Mouse (Mus musculus): ENCODE results near the gene Uxt.

The Uxt gene

DNA sequence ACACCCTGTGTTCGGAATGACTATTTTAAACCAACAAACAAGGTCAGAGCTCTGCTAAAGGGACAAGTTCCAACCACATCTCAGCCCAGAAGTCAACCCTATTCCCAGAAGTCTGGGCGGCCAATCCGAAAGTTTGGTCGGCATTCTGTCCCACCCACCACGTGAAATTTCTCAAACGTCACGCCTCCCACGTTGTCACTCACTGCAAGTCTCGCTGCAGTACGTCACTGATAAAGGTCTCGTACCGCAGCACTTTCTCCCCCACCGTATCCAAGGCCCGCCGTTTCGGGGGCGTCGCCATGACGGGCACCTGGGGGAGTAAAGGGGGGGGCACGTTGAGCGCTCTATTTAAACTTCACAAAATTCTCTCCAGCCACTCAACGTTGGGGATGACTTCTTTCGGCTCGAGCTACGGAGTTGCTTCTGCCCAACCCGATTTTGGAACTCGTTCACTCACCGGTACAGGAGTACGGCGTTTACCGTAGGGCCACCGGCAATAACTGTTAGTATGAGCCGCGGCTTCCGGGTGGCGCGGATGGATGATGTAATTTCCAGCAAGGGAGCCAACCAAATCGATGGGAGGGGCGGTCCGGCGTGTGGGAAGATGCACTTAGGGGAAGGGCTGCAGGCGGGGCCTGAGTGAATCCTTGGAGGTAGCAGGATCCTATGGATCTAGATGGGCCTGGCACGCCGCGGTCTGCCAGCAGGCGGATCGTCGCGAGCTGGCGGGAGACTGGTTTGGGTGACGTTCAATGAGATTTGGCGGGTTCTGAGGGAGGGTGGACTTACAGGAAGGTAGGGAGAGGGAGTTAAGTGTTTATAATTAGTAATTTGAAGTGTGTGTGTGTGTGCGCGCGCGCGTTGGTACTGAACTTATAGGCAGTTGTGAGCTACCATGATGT lies at the start of gene Uxt:
TSS of gene Uxt (minus strand) at position 541 of the 902 bp plus-strand sequence.
- peak; percentile 83 to 87 for DNase-seq (ENCODE audit: low spot score in 2 of 2)

DNA sequence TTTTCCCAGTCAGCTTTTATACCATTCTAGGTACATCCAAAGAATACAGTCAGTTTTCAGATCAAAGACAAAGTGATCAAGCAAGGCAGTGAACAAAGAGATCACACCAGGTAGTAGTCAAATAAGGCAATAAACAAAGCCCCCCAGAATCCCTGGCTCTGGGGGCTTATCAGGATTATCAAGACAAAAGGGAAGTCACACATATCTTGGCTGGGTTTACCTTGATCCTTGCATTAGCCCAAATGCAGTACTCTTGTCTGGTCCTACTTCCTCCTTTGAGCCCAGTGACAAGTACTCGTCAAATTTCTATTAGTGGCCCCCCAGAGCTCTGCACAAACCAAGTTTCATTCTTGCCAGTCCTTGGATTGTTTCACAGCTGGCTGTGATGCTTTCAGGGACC lies 19.1 kb upstream of the Uxt start:
- no peak for DNase-seq (ENCODE audit: low spot score in 2 of 2)

DNA sequence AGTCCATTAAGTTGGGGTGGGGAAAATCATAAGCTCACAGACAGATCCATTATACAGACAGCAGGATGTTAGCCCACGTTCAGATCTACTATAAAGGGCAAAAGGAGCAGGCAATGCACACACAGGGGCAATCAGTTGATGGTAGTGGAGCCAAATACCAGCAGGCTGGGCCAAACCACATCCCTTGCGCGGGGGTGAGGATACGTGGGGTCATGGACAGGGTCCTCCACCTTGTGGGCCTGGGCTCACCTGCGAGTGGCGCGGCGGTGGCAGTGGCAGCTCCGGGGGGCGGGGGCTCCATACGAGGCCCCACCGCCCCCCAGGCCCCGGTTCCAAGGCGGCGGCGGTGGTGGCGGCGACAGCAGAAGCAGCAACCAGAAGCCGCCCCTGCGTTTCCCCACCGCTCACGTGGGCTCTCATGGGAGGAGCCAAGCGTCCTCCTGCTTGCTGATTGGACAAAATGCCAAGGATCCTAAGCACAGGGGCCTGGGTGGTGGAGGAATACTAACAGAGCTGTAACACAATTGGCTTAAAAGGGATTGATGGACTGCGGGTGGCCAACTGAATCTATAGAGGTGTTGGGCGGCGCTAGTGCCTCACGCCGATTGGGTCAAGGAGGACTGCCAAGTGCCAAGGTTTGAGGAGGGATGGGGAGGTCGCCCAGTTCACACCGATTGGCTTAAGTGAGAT lies 11.5 kb downstream of the Uxt start, which contains the start of gene Elk1:
TSS of gene Elk1 (minus strand) at position 418 of the 690 bp plus-strand sequence.
- DNase-seq (ENCODE audit: low spot score in 2 of 2) = peak; percentile 81 to 86

- DNase-seq (ENCODE audit: low spot score in 2 of 2) = peak; percentile 32 to 59
These were observed 15.8 kb downstream of the Uxt start for GRCm38 (mm10) chrX:20946055-20946454.

DNA sequence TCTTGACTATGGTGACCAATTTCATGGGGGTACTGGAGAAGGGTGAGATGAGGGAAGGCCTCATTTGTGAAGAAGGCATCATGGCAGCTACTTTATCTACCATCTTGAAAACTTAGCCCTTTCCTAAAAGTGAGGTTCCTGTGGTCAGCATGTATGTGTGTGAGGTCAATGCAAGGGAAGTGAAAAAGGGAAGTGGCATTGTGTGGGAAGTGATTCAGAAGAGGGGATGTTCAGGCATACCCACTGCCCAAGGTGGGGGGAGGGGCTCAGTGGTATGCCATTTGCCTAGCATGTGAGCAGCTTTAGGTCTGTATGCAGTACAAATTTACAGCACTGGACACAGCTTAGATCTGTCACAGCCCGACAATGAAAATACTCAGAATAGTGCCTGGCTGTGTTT lies 29.9 kb downstream of the Uxt start:
- no peak for DNase-seq (ENCODE audit: low spot score in 2 of 2)

DNA sequence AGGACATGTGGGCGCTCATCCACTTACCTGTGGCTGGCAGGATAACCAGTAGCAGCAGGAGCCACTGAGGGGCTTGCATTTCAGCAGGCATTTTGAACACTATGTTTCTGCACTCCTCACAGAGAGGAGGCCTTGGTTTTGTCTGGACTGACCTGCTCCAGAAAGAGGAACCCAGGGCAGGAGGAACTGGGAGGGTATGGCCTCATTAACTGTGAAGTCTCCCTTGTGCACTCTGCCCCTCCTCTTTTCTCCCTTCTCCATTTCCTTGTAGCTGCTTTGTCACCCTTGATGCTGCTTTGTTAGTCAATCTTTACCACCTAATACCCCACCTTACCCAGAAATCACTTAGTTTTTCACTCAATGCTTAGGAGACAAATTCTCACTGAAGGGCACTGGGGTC lies 30.5 kb downstream of the Uxt start, which contains the start of gene Cfp:
TSS of gene Cfp (minus strand) at position 192 of the 400 bp plus-strand sequence.
- no peak for DNase-seq (ENCODE audit: low spot score in 2 of 2)

DNA sequence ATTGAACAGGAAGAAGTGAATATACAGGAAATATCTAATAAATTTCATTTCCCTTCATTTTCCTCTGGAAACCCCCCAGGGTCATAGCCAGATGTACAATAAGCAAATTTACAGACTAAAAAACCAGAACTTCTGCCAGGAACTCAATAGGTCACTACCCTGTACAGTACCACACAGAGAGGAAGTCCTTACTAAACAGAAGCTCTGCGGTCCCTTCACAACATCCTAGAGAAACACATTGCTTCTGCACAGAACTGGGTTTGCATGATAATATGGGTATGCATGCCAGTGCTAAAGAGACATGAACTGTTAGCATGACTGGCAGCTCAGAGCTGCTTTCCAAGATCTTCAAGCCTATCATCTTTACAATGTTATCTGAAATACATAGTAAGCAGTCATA lies 32.0 kb downstream of the Uxt start:
- no peak for DNase-seq (ENCODE audit: low spot score in 2 of 2)

DNA sequence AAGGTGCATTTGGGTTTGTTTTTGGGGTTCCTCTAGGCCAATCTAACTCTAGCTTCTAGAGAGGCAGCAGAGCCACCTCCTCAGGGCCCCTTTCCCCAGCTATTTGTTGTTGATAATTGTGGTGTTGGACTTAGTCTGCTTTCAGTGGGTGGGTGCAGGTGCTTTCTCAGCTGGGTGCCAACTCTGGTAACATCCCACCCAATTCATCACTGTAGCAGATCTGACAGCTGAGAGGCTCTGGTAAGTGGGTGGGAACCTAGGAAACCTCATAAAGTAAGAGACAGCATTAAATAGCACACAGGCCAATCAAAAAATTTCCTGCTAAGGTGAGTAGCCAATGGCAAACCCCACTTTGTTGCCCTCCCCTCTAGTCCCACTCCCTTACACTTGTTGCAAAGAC lies 36.8 kb downstream of the Uxt start:
- no peak for DNase-seq (ENCODE audit: low spot score in 2 of 2)

- DNase-seq (ENCODE audit: low spot score in 2 of 2) = no peak
These were observed 38.3 kb downstream of the Uxt start for GRCm38 (mm10) chrX:20923506-20923905.

DNA sequence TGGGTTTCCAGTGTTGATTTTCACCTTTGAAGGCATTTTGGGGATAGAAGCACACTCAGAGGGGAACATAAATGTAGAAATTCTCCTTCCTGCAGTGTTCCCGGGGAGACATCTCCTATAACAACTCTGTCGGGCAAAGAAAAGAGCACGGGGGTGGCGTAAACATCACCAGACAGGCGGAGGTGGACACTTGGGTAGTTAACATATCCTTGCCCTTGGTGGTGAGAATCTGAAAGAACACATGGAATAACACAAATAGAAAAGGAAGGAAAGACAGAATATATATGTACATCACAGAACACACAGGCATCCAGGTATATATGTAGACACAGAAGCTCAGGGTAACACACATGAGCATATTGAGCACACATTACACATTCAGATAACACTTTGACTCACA lies 40.5 kb downstream of the Uxt start:
- peak in 1 of 2 experiments; percentile 32 for DNase-seq (ENCODE audit: low spot score in 2 of 2)

DNA sequence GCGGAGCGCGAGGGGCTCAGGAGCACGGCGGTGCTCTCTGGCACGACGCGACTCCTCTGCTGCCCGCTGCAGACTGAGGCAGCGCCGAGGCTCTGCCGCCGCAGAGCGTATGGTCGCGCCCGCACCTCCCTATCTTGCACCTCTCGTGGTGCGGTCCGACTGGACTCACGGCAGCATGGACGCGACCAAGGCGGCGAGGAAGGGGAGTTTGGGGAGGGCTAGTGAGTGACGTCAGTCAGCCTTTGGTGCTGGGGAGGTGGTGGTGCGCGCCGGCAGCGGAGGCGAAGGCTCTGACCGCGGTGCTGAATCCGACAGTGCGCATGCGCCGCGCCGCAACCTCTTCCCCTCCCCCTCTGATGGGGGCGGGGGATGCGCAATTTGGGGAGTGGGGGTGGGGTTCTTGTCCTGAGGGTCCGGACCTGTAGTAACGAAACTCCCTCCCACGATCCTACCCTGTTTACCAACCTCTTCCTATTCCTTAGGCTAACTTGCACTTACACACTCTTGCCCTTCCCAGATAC lies 40.9 kb downstream of the Uxt start, which contains the start of gene Syn1:
TSS of gene Syn1 (minus strand) at position 161 of the 521 bp plus-strand sequence.
- peak; percentile 82 to 85 for DNase-seq (ENCODE audit: low spot score in 2 of 2)

DNA sequence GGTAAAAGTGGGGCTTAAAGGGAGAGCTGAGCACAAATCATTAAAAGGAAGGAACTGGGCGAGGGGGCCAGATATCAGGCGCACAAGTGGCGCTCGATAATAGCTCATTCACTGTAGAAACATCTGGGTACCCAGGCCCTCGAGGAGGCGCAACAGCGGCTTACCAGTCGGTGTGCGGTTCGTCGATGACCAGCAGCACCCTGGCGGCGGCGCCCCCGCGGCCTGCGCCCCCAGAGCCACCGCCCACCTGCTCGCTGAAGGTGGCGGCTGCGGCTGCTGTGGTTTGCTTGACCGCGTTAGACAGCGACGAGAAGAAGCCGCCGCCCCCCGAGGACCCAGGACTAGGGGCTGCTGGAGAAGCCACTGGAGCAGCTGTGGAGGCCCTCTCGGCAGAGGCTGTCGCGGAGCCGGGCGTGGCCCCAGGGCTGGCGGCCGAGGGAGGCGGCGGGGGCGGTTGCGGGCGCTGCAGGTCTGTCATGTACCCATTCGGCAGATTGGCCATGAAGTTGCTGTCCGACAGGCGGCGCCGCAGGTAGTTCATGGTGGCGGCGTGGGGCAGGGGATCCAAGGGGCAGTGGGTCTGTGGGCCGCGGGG lies 41.5 kb downstream of the Uxt start:
- DNase-seq (ENCODE audit: low spot score in 2 of 2) = peak; percentile 14 to 27

DNA sequence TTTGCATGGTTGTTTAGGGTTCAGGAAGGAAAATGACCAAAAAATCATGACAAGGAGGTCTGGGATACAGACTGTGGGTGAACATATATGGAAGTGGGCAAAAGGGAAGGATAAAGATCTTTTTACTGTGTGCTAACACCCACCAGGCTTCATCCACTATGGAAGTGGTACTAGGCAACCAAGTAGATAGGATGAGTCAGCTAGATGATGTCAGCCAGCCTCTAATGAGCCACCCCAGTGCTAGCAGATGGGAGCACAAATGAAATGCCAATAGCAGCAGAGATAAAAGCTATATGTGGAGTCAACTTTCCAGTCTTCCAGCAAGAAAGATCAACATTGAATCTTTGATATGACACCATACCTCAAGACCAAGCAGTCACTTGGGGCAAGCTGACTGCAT lies 46.7 kb downstream of the Uxt start:
- peak in 1 of 2 experiments; percentile 23 for DNase-seq (ENCODE audit: low spot score in 2 of 2)

DNA sequence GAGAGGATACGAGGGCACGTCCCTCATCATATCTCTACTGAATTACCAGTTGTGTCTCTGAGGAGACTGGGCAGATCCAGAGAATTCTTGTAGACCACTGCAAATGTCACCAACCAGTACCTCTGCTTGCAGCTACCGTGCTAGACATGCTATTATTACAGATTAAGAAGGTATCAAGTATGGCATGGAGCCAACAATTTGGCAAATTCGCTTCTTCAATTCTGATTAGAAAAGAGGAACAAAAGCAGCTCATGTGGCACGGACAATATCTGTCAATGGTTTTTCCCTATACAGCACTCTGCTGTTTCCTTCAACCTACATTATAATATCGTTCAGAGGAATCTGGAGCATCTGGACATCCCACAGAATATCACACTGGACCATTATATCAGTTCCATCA lies 48.1 kb downstream of the Uxt start:
- DNase-seq (ENCODE audit: low spot score in 2 of 2) = no peak

DNA sequence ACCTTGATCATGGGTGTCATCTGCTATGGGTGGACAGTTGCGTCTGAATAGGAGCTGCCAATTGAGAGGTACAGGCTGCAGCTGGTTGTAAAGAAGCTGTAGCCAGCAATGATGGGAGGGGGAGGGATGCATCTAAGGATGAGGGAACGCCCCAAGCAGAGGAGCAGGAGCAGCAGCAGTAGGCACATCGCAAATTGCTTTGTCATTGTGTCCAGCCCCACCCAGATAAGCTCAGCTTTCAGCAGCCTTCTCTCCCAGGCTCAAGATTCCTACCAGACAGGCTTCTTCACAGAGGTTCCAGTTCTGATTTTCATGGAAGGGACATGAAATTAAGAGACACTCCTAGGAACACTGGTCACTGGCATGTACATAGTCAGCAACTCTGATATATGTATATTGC lies 51.7 kb downstream of the Uxt start:
- DNase-seq (ENCODE audit: low spot score in 2 of 2) = no peak
